Mouse (Mus musculus): ENCODE measurements around the gene Thra. TPM values are rescaled to one million over a fixed set of nuclear protein-coding genes. Genes with fewer than 3 reads are reported as not detected.

Gene Thra
- polyA plus RNA-seq, 2 experiments = 55.9 to 157 TPM

DNA sequence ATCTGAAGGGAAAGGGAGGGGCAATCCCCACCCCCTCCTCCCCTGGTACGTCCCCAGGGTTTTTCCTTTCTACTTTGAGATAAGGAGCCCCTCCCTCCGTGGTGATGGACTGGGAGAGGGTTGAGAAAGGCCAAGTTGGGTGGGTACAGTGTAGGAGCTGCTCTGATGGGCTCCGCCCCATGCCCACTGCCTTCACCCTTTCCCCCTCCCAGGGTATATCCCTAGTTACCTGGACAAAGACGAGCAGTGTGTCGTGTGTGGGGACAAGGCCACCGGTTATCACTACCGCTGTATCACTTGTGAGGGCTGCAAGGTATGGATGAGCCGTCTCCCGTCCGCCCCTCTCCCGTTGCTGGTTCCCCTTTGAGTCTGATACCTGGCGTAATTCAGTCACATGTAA lies 16.3 kb downstream of the Thra start:
- DNase-seq (ENCODE audit: low spot score) (no peak), ATAC-seq (ENCODE audit: low FRiP score, low read depth) (no peak)
- WGBS = 86% methylated on average over 12 of the region's 12 CpGs
- H3K27me3 ChIP-seq (ENCODE audit: control insufficient read depth, insufficient read depth, low read length) = no peaks in the 10 kb centered on the region
- peaks cover 22% of the 10 kb centered on the region for H3K4me1 ChIP-seq (ENCODE audit: control insufficient read depth, insufficient read depth, low read length)
- H3K27ac ChIP-seq (replicated peaks; ENCODE audit: low read depth, low read length) = no peak overlapping the region
- no peak for TF ChIP-seq POLR2A (IDR thresholded peaks at IDR 0.05; ENCODE audit: borderline replicate concordance, extremely low read depth, insufficient read depth, insufficient read length)
- H3K9me3 ChIP-seq (ENCODE audit: control insufficient read depth, low read length) = no peaks in the 10 kb centered on the region
- no peak overlapping the region for H3K4me3 ChIP-seq (replicated peaks; ENCODE audit: low read length)
- H3K36me3 ChIP-seq (ENCODE audit: control insufficient read depth, insufficient read depth, low read length) = peaks cover 67% of the 10 kb centered on the region
- no peak overlapping the region for H3K9ac ChIP-seq (ENCODE audit: low read depth, low read length, severe bottlenecking)
- no peak overlapping the region for H3K4me2 ChIP-seq (replicated peaks; ENCODE audit: low read depth, low read length, severe bottlenecking)

DNA sequence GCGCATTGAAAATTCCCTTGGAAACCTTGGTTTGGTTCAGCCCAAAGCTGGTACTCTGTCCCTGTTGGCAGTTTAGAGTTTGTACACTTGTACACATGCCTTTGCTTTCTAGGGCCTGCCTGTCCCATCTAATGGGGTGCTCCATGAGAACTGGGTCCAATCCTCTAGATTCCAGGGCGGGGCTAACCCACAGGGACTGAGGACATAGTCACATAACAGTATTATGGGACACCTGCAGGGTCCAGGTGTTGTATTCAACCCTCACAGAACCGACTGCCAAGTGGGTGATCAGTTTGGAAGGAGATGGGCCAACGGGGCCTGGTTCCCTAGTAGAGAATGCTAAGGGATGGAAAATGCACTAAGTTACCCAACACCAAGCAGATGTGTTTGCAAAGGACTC lies 21.5 kb downstream of the Thra start:
- WGBS = 95% methylated on average over 4 of the region's 4 CpGs
- H3K9ac ChIP-seq (ENCODE audit: low read depth, low read length, severe bottlenecking) = no peak overlapping the region
- ATAC-seq (ENCODE audit: low FRiP score, low read depth) (no peak), DNase-seq (ENCODE audit: low spot score) (no peak)
- no peak for TF ChIP-seq POLR2A (IDR thresholded peaks at IDR 0.05; ENCODE audit: borderline replicate concordance, extremely low read depth, insufficient read depth, insufficient read length)
- no peaks in the 10 kb centered on the region for H3K27me3 ChIP-seq (ENCODE audit: control insufficient read depth, insufficient read depth, low read length)
- H3K4me3 ChIP-seq (replicated peaks; ENCODE audit: low read length) = no peak overlapping the region
- H3K36me3 ChIP-seq (ENCODE audit: control insufficient read depth, insufficient read depth, low read length) = peaks cover 78% of the 10 kb centered on the region
- H3K9me3 ChIP-seq (ENCODE audit: control insufficient read depth, low read length) = no peaks in the 10 kb centered on the region
- H3K4me2 ChIP-seq (replicated peaks; ENCODE audit: low read depth, low read length, severe bottlenecking) = no peak overlapping the region
- peaks cover 15% of the 10 kb centered on the region for H3K4me1 ChIP-seq (ENCODE audit: control insufficient read depth, insufficient read depth, low read length)
- no peak overlapping the region for H3K27ac ChIP-seq (replicated peaks; ENCODE audit: low read depth, low read length)

DNA sequence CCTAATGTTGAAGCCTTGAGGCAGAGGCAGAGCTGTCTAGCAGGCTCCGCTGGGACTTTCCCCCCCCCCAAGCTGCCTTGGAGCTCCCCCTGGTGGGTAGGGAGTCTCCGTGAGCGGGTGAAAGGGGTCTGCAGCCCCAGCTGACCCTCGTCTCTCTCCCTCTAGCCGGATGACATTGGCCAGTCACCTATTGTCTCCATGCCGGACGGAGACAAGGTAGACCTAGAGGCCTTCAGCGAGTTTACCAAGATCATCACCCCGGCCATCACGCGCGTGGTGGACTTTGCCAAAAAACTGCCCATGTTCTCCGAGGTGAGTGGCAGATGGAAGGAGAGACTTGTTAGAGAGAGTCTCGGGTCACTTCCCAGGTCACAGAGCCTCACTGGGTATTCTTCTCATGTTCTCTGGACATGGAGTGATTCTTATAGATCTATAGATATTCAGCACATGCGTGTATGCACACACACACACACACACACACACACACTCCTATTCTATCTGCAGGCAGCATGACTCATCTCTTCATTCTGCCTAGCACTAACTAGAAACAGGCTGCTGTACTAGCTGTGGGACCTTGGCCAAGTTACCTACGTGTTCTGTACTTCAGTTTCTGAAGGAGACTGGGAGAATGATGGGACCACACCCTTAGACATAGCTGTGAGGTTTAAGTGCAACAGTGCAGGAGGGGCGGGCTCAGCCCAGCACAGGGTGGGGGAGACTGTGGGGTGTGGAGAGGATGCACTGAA lies 22.5 kb downstream of the Thra start:
- Histone ChIP-seq H3K9me3 (ENCODE audit: control insufficient read depth, low read length) (no peaks in the 10 kb centered on the region), H3K27me3 (ENCODE audit: control insufficient read depth, insufficient read depth, low read length) (no peaks in the 10 kb centered on the region), H3K4me2 (replicated peaks; ENCODE audit: low read depth, low read length, severe bottlenecking) (no peak overlapping the region), H3K4me3 (replicated peaks; ENCODE audit: low read length) (no peak overlapping the region), H3K9ac (ENCODE audit: low read depth, low read length, severe bottlenecking) (no peak overlapping the region), H3K27ac (replicated peaks; ENCODE audit: low read depth, low read length) (no peak overlapping the region), H3K4me1 (ENCODE audit: control insufficient read depth, insufficient read depth, low read length) (peaks cover 25% of the 10 kb centered on the region), H3K36me3 (ENCODE audit: control insufficient read depth, insufficient read depth, low read length) (peaks cover 73% of the 10 kb centered on the region)
- ATAC-seq (ENCODE audit: low FRiP score, low read depth) (no peak; the same call in 1 of the 2 replicates), DNase-seq (ENCODE audit: low spot score) (peak; percentile 85)
- TF ChIP-seq POLR2A (IDR thresholded peaks at IDR 0.05; ENCODE audit: borderline replicate concordance, extremely low read depth, insufficient read depth, insufficient read length) = no peak
- 69% methylated on average over 17 of the region's 17 CpGs for WGBS

DNA sequence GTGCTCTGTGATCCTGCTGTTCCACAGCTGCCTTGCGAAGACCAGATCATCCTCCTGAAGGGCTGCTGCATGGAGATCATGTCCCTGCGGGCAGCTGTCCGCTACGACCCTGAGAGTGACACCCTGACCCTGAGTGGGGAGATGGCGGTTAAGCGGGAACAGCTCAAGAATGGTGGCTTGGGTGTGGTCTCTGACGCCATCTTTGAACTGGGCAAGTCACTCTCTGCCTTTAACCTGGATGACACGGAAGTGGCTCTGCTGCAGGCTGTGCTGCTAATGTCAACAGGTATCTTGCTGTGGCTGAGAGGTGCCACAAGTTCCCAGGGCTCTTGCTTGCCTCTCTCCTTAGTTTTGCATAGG lies 23.0 kb downstream of the Thra start:
- no peak overlapping the region for H3K4me2 ChIP-seq (replicated peaks; ENCODE audit: low read depth, low read length, severe bottlenecking)
- ATAC-seq (ENCODE audit: low FRiP score, low read depth) (no peak), DNase-seq (ENCODE audit: low spot score) (no peak)
- H3K27ac ChIP-seq (replicated peaks; ENCODE audit: low read depth, low read length) = no peak overlapping the region
- no peak overlapping the region for H3K9ac ChIP-seq (ENCODE audit: low read depth, low read length, severe bottlenecking)
- no peaks in the 10 kb centered on the region for H3K27me3 ChIP-seq (ENCODE audit: control insufficient read depth, insufficient read depth, low read length)
- peaks cover 30% of the 10 kb centered on the region for H3K4me1 ChIP-seq (ENCODE audit: control insufficient read depth, insufficient read depth, low read length)
- no peaks in the 10 kb centered on the region for H3K9me3 ChIP-seq (ENCODE audit: control insufficient read depth, low read length)
- WGBS = 87% methylated on average over 8 of the region's 8 CpGs
- peaks cover 79% of the 10 kb centered on the region for H3K36me3 ChIP-seq (ENCODE audit: control insufficient read depth, insufficient read depth, low read length)
- no peak for TF ChIP-seq POLR2A (IDR thresholded peaks at IDR 0.05; ENCODE audit: borderline replicate concordance, extremely low read depth, insufficient read depth, insufficient read length)
- no peak overlapping the region for H3K4me3 ChIP-seq (replicated peaks; ENCODE audit: low read length)

DNA sequence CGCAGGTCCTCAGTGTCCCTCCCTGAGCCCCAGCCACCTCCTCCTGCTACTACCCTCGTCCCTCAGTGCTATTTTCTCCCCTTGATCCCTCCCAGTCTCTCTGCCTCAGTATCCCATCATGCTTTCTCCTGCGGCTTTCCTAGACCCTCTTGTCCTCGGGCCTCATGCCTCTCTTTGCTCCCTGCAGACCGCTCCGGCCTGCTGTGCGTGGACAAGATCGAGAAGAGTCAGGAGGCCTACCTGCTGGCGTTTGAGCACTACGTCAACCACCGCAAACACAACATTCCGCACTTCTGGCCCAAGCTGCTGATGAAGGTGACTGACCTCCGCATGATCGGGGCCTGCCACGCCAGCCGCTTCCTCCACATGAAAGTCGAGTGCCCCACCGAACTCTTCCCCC lies 23.7 kb downstream of the Thra start:
- Histone ChIP-seq H3K4me3 (replicated peaks; ENCODE audit: low read length) (no peak overlapping the region), H3K9ac (ENCODE audit: low read depth, low read length, severe bottlenecking) (no peak overlapping the region), H3K36me3 (ENCODE audit: control insufficient read depth, insufficient read depth, low read length) (peaks cover 84% of the 10 kb centered on the region), H3K27me3 (ENCODE audit: control insufficient read depth, insufficient read depth, low read length) (no peaks in the 10 kb centered on the region), H3K27ac (replicated peaks; ENCODE audit: low read depth, low read length) (no peak overlapping the region), H3K4me1 (ENCODE audit: control insufficient read depth, insufficient read depth, low read length) (peaks cover 33% of the 10 kb centered on the region), H3K9me3 (ENCODE audit: control insufficient read depth, low read length) (no peaks in the 10 kb centered on the region), H3K4me2 (replicated peaks; ENCODE audit: low read depth, low read length, severe bottlenecking) (no peak overlapping the region)
- no peak for TF ChIP-seq POLR2A (IDR thresholded peaks at IDR 0.05; ENCODE audit: borderline replicate concordance, extremely low read depth, insufficient read depth, insufficient read length)
- no peak for DNase-seq (ENCODE audit: low spot score)
- 81% methylated on average over 18 of the region's 18 CpGs for WGBS
- ATAC-seq (ENCODE audit: low FRiP score, low read depth) = no peak

Data from limb, embryonic 14.5 days (tissue).